Mouse (Mus musculus) adrenal gland, postnatal 25 days (tissue): ENCODE measurements around the gene Car8. TPM values are rescaled to one million over a fixed set of nuclear protein-coding genes. Genes with fewer than 3 reads are reported as not detected.
"Not testable (repeated sequence)": the region's sequence is repeated elsewhere in the genome, so short reads cannot be mapped to it uniquely, and the experiment has no call there.

ENCODE experiments used
- DNase-seq: peaks from one replicate; pipeline ENCODE4 v3.0.0; 2021; ENCODE audit warnings: mixed read lengths
- microRNA-seq, 2 experiments: library from miRNA; unstranded; fragments of <30 nt; microRNA quantifications; one replicate each; pipeline ENCODE4 v1.2.0; 2021
- total RNA-seq: library from RNA; stranded (reverse); gene quantifications from 2 replicates; pipeline ENCODE4 v1.2.3, GENCODE M21; 2021

Gene Car8
- total RNA-seq, 1 experiment from 2014 or later = 54.4 TPM

GRCm38 (mm10) chr4:8203367-8203766 lies 35.5 kb downstream of the Car8 start:
- no peak for DNase-seq

- no peak for DNase-seq
These were observed 37.2 kb downstream of the Car8 start for GRCm38 (mm10) chr4:8201631-8202030.

GRCm38 (mm10) chr4:8200081-8200480 lies 38.8 kb downstream of the Car8 start:
- DNase-seq = peak; percentile 39

- peak; percentile 33 for DNase-seq
These were observed 40.8 kb downstream of the Car8 start for GRCm38 (mm10) chr4:8198033-8198432.

- no peak for DNase-seq
These were observed 48.4 kb downstream of the Car8 start for GRCm38 (mm10) chr4:8190441-8190840.

- no peak for DNase-seq
These were observed 51.7 kb downstream of the Car8 start for GRCm38 (mm10) chr4:8186921-8187687.

- no peak for DNase-seq
These were observed 58.3 kb downstream of the Car8 start for GRCm38 (mm10) chr4:8180576-8180975.

- no peak for DNase-seq
These were observed 84.1 kb downstream of the Car8 start for GRCm38 (mm10) chr4:8154589-8155198.

GRCm38 (mm10) chr4:8153926-8154325 lies 84.9 kb downstream of the Car8 start:
- not testable (repeated sequence) for DNase-seq

GRCm38 (mm10) chr4:8137403-8137802 lies 101.4 kb downstream of the Car8 start:
- DNase-seq = no peak

GRCm38 (mm10) chr4:8132024-8132423 lies 106.8 kb downstream of the Car8 start:
- no peak for DNase-seq

GRCm38 (mm10) chr4:8113558-8113957 lies 125.3 kb downstream of the Car8 start:
- no peak for DNase-seq

GRCm38 (mm10) chr4:8111891-8112290 lies 127.0 kb downstream of the Car8 start:
- DNase-seq = no peak

GRCm38 (mm10) chr4:8109906-8110567 lies 128.8 kb downstream of the Car8 start:
- DNase-seq = no peak

GRCm38 (mm10) chr4:8101466-8101865 lies 137.4 kb downstream of the Car8 start:
- no peak for DNase-seq

GRCm38 (mm10) chr4:8098084-8098483 lies 140.8 kb downstream of the Car8 start:
- DNase-seq = no peak

GRCm38 (mm10) chr4:8097683-8098082 lies 141.2 kb downstream of the Car8 start:
- DNase-seq = no peak

GRCm38 (mm10) chr4:8093566-8093965 lies 145.3 kb downstream of the Car8 start:
- DNase-seq = not testable (repeated sequence)

Small RNAs within 50 kb of the gene (microRNA-seq; reads per million reads assigned to microRNA genes)
- gene Gm25355 = 0 reads per million in 2 experiments
